Comparison of ENCODE assay signal across 22 mouse cellular contexts in the genomic region with DNA sequence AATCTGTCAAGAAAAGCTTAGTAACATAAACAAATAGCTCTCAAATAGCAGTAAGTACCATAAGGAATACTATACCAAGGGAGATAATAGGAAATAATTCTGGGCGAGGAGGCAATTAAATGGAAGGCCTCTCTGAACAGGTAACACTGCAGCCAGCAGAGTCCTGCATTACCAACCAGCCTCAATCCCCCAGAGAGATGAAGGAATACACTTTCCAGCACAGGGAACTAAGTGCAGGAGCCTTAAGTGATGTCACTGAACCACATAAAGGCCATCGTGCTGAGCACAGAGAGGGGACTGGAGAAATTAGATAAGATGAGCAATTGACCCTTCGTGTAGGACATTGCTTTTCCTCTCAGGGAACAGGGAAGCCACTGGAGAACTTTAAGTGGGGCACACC. TPM values are rescaled to one million over a fixed set of nuclear protein-coding genes. Genes with fewer than 3 reads are reported as not detected.
DNase-seq lines count a peak whose midpoint lies in the region; ATAC-seq and TF ChIP-seq lines count a peak whose summit lies in the region.
"Had no signal": no experiment of that assay in that cellular context is flagged by ENCODE, and none has a peak within 500 bp of the region (broad histone marks: within the 10 kb centered on the region; RNA-seq: fewer than 3 reads in every experiment).

No protein-coding gene starts in this region.

- WGBS in forebrain, embryonic 14.5 days: 76% methylated on average over 3 of the region's 3 CpGs
- 71% methylated on average over 3 of the region's 3 CpGs for WGBS in forebrain, embryonic 16.5 days
- 46% methylated on average over 3 of the region's 3 CpGs for WGBS in neural tube, embryonic 13.5 days
- WGBS in neural tube, embryonic 15.5 days: 48% methylated on average over 3 of the region's 3 CpGs

- H3K27me3 ChIP-seq in forebrain, embryonic 14.5 days (replicated peaks; ENCODE audit: control insufficient read depth, insufficient read depth, low read length): no peaks in the 10 kb centered on the region
- no peaks in the 10 kb centered on the region for H3K27me3 ChIP-seq in forebrain, embryonic 16.5 days (replicated peaks; ENCODE audit: control insufficient read depth, insufficient read depth, low read length)
- H3K27me3 ChIP-seq in neural tube, embryonic 13.5 days: no peaks in the 10 kb centered on the region
- H3K27me3 ChIP-seq in neural tube, embryonic 15.5 days (replicated peaks): no peaks in the 10 kb centered on the region
- H3K27me3 ChIP-seq: embryonic facial prominence, embryonic 15.5 days; forebrain, embryonic 15.5 days; heart, embryonic 12.5 days had no signal

- no peak overlapping the region for H3K4me3 ChIP-seq in forebrain, embryonic 14.5 days (ENCODE audit: low read depth, low read length)
- no peak overlapping the region for H3K4me3 ChIP-seq in forebrain, embryonic 16.5 days (replicated peaks; ENCODE audit: low read length)
- H3K4me3 ChIP-seq in layer of hippocampus, adult 2 months: no peak overlapping the region
- no peak overlapping the region for H3K4me3 ChIP-seq in neural tube, embryonic 13.5 days
- no peak overlapping the region for H3K4me3 ChIP-seq in neural tube, embryonic 15.5 days (replicated peaks)
- H3K4me3 ChIP-seq: embryonic facial prominence, embryonic 15.5 days; erythroblast, embryonic 14.5 days; forebrain, embryonic 10.5 days; forebrain, embryonic 15.5 days; heart, adult 2 months; heart, embryonic 12.5 days had no signal

- H3K4me2 ChIP-seq in forebrain, embryonic 14.5 days (ENCODE audit: low read length): no peak overlapping the region
- no peak overlapping the region for H3K4me2 ChIP-seq in forebrain, embryonic 16.5 days (ENCODE audit: low read length)
- H3K4me2 ChIP-seq in neural tube, embryonic 13.5 days: no peak overlapping the region
- no peak overlapping the region for H3K4me2 ChIP-seq in neural tube, embryonic 15.5 days
- H3K4me2 ChIP-seq: embryonic facial prominence, embryonic 15.5 days; forebrain, embryonic 15.5 days; heart, embryonic 12.5 days; hindbrain, embryonic 14.5 days had no signal

- DNase-seq in forebrain, embryonic 14.5 days (ENCODE audit: low spot score): peak; percentile 1
- no peak for DNase-seq in layer of hippocampus, adult 2 months (ENCODE audit: low spot score in 2 of 2)
- DNase-seq in layer of hippocampus, adult 18-20 months (ENCODE audit: low spot score in 2 of 2): no peak
- peak; percentile 6 for DNase-seq in retina, postnatal 1 day
- DNase-seq: adrenal gland, postnatal 10 days; cerebellum, adult 11-12 months; cerebellum, adult 9-10 months; cerebellum, postnatal 36 days; gastrocnemius, postnatal 14 days; heart, adult 2 months had no signal

- no peak for TF ChIP-seq CTCF in layer of hippocampus, adult 2 months (conservative IDR thresholded peaks at IDR 0.05)

- no peak for ATAC-seq in forebrain, embryonic 14.5 days
- ATAC-seq in forebrain, embryonic 16.5 days: no peak
- peak; percentile 23; the same call in 1 of the 2 replicates for ATAC-seq in neural tube, embryonic 13.5 days (ENCODE audit: low read depth)
- no peak for ATAC-seq in neural tube, embryonic 15.5 days (ENCODE audit: low FRiP score)
- no peak for ATAC-seq in frontal cortex, adult (ENCODE audit: low TSS enrichment)
- ATAC-seq: forebrain, embryonic 15.5 days; inflammation-experienced regulatory T-cells, adult 6 months had no signal

- no peak overlapping the region for H3K9ac ChIP-seq in forebrain, embryonic 14.5 days (ENCODE audit: low read length)
- no peak overlapping the region for H3K9ac ChIP-seq in forebrain, embryonic 16.5 days (replicated peaks; ENCODE audit: low read depth, low read length)
- no peak overlapping the region for H3K9ac ChIP-seq in neural tube, embryonic 13.5 days
- H3K9ac ChIP-seq in neural tube, embryonic 15.5 days (replicated peaks): no peak overlapping the region
- H3K9ac ChIP-seq: embryonic facial prominence, embryonic 15.5 days; forebrain, embryonic 15.5 days; heart, embryonic 12.5 days; hindbrain, embryonic 14.5 days had no signal

- H3K36me3 ChIP-seq in forebrain, embryonic 14.5 days (ENCODE audit: control insufficient read depth, insufficient read depth, low read length): no peaks in the 10 kb centered on the region
- H3K36me3 ChIP-seq in forebrain, embryonic 16.5 days (ENCODE audit: control insufficient read depth, insufficient read depth): no peaks in the 10 kb centered on the region
- H3K36me3 ChIP-seq in neural tube, embryonic 13.5 days: no peaks in the 10 kb centered on the region
- no peaks in the 10 kb centered on the region for H3K36me3 ChIP-seq in neural tube, embryonic 15.5 days
- H3K36me3 ChIP-seq: embryonic facial prominence, embryonic 15.5 days; forebrain, embryonic 10.5 days; forebrain, embryonic 15.5 days; heart, embryonic 12.5 days had no signal

- no peaks in the 10 kb centered on the region for H3K4me1 ChIP-seq in forebrain, embryonic 14.5 days (ENCODE audit: control insufficient read depth, insufficient read depth, low read length)
- no peaks in the 10 kb centered on the region for H3K4me1 ChIP-seq in forebrain, embryonic 16.5 days (replicated peaks; ENCODE audit: control insufficient read depth, insufficient read depth, low read length)
- H3K4me1 ChIP-seq in neural tube, embryonic 13.5 days (replicated peaks): peaks cover 4% of the 10 kb centered on the region; the same call in 1 of the 2 replicates
- peaks cover 3% of the 10 kb centered on the region; the same call in 1 of the 2 replicates for H3K4me1 ChIP-seq in neural tube, embryonic 15.5 days
- H3K4me1 ChIP-seq: embryonic facial prominence, embryonic 15.5 days; forebrain, embryonic 10.5 days; forebrain, embryonic 15.5 days; heart, embryonic 12.5 days had no signal

- H3K9me3 ChIP-seq in forebrain, embryonic 14.5 days (replicated peaks; ENCODE audit: control insufficient read depth, low read length): no peaks in the 10 kb centered on the region
- no peaks in the 10 kb centered on the region for H3K9me3 ChIP-seq in forebrain, embryonic 16.5 days (ENCODE audit: control insufficient read depth, low read length)
- H3K9me3 ChIP-seq in neural tube, embryonic 13.5 days: no peaks in the 10 kb centered on the region
- H3K9me3 ChIP-seq in neural tube, embryonic 15.5 days (replicated peaks): no peaks in the 10 kb centered on the region
- H3K9me3 ChIP-seq: embryonic facial prominence, embryonic 15.5 days; forebrain, embryonic 10.5 days; forebrain, embryonic 15.5 days; heart, embryonic 12.5 days had no signal

- H3K27ac ChIP-seq in forebrain, embryonic 14.5 days (ENCODE audit: low read depth, low read length): no peak overlapping the region
- H3K27ac ChIP-seq in forebrain, embryonic 16.5 days (ENCODE audit: low read length): no peak overlapping the region
- H3K27ac ChIP-seq in layer of hippocampus, adult 2 months: peak overlapping the region; percentile 15
- no peak overlapping the region for H3K27ac ChIP-seq in neural tube, embryonic 13.5 days (replicated peaks)
- no peak overlapping the region for H3K27ac ChIP-seq in neural tube, embryonic 15.5 days (replicated peaks)
- H3K27ac ChIP-seq: embryonic facial prominence, embryonic 15.5 days; forebrain, embryonic 10.5 days; forebrain, embryonic 15.5 days; heart, adult 2 months; hindbrain, embryonic 14.5 days had no signal

RNA-seq across cellular contexts. Expression of gene Thsd7a, which starts 36.6 kb away (rescaled TPM):
- 8.0 and 11.0 TPM in 2 replicates for polyA plus RNA-seq in forebrain, embryonic 14.5 days (2014; fragmentation: Nextera tagmentation; extraction: Ambion mirVana)
- 11.2 and 12.8 TPM in 2 replicates for polyA plus RNA-seq in forebrain, embryonic 16.5 days (2015; fragmentation: Nextera tagmentation; extraction: Ambion mirVana)
- 10 to 100 TPM; 42.9 to 43.3 TPM for total RNA-seq in layer of hippocampus, adult 2 months (2021)
- 10 to 100 TPM; 37.9 to 41.3 TPM for total RNA-seq in layer of hippocampus, adult 18-20 months (2021)
- 57.9 and 60.5 TPM in 2 replicates for polyA plus RNA-seq in neural tube, embryonic 13.5 days (2015; fragmentation: Nextera tagmentation; extraction: Ambion mirVana)
- 28.3 and 34.0 TPM in 2 replicates for polyA plus RNA-seq in neural tube, embryonic 15.5 days (2015; fragmentation: Nextera tagmentation; extraction: Ambion mirVana)
- total RNA-seq: MEL had no signal
- polyA plus RNA-seq: erythroblast, embryonic 14.5 days; inflammation-experienced regulatory T-cells, adult 6 months had no signal

Comparison
In these comparisons a context has a peak if more than half of its experiments do, and no peak if none do; other contexts are left out.
1. DNase-seq: peak in forebrain, embryonic 14.5 days (single experiment) and retina, postnatal 1 day (single experiment); none in layer of hippocampus, adult 2 months (0 of 2) and layer of hippocampus, adult 18-20 months (0 of 2).